Mouse (Mus musculus) embryo, embryonic 10 days (tissue): ENCODE data around the gene Osbp2.
A peak's percentile ranks its signal among the peaks of the same experiment; 100 is the strongest.

ENCODE experiments used
- DNase-seq: peaks from one replicate; pipeline ENCODE4 v3.0.0-alpha.2; 2015; ENCODE audit warnings: low spot score

The Osbp2 gene

GRCm38 (mm10) chr11:3759433-3759832, 104.3 kb downstream of the Osbp2 start:
- no peak for DNase-seq

DNA sequence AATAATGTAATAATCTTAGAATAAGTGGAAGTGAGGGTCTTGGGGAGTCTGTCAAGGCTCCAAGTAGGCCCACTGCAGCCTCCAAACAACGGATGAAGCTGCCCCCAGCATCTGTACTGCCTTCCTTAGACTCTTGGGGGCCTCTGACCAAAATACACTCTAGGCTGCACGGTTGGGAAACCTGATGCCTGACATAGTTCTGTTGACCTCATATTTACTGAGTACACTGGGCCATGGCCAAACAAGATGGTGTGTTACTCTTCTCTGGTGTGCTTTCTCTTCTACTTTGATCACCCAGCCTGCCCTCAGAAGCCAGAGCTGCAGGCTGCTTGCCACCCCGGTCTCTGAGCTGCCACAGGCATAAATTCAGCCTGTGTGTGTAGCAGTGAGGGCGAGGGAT, 108.4 kb downstream of the Osbp2 start:
- DNase-seq = no peak

GRCm38 (mm10) chr11:3754685-3755084, 109.0 kb downstream of the Osbp2 start:
- DNase-seq = no peak

DNA sequence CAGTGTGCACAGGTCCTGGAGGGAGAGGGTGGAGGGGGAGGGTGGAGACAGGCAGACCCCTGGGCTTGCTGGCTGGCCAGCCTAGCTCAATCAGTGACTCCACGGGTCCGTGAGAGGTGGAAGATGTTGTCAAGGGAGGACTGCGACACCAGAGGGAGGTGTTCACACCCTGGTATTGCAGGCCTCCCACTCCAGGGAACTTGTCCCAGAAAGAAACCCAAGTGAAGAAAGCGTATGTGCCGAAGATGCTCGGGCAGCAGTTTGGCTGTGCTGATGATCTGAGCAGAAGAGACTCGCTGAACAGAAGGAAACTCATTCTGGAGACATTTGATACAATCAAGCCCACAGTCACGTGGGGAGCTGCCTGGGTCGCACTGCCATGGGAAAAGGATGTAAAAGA, 109.8 kb downstream of the Osbp2 start:
- no peak for DNase-seq

DNA sequence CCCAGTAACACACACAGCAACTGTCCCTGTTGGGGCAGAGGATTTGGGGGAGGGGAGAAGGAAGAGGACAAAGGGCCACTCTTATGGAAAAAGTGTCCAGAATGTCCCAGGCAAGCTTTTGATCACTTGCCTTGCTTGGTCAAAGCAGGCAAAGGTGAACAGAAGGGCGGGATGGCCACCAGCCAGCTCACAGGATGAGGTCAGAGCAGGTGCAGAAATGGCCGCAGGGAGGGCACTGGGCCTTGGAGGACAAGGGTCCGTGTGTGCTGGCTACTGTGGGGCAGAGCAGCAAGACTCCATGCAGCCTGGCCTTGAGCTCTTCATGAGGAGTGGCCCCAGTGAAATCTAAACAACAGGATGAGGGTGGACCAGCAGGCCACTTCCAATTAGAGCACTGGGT, 110.9 kb downstream of the Osbp2 start:
- DNase-seq = no peak

DNA sequence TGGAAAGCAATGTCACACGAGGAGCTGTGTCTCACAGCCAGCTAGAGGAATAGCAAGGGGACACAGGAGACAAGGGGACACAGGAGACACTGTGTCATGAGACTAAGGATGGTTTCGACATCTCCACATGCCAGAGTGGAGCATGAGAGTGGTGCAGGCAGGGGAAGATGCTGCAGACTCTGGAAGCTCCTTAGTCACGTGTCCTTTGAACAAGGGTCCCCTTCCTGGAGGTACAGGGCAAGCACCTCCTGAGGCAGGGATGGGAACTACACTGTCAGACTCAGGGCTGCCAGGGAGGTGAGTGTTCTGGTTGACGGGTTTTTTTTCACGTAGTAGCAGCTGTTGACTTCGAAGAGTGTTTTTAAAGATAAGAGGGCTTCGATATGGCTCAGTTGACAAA, 113.9 kb downstream of the Osbp2 start:
- DNase-seq = no peak

DNA sequence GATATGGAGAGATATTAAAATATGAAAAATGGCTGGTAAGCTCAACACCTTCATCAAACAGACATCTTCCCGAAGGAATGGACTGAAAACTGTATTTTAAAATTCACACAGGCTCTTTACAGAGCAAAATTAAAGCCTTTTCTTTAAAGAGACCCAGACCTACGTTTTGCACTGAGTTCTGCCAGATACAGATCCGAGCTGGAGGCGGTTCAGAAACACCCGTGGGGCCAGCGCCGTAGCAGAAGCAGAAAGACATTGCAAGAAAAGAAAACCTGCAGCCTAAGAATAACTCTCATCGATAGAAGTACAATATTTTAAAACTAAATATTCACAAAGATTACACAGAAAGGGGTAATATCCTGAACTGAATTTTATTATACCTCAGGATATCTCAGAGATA, 121.3 kb downstream of the Osbp2 start:
- no peak for DNase-seq

- no peak for DNase-seq
Observed at GRCm38 (mm10) chr11:3741183-3741582, 122.5 kb downstream of the Osbp2 start.

DNA sequence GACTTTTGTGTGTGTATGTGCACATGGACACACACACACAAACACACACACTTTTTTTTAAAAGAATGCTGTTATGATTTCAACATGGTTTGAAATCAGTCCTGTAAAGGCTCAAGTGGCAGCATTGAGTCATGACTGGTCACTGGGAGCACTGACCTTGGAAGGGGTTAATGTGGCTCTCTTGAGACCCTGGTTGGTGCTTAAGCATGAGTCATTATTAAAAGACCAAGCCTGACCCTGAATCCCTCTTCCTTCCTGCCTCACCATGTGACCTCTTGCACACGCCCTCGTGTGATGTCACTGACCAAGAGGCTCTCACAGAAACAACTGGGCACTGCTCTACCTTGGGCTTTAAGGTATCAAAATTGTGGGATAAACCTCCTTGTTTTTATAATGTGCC, 124.9 kb downstream of the Osbp2 start:
- no peak for DNase-seq

DNA sequence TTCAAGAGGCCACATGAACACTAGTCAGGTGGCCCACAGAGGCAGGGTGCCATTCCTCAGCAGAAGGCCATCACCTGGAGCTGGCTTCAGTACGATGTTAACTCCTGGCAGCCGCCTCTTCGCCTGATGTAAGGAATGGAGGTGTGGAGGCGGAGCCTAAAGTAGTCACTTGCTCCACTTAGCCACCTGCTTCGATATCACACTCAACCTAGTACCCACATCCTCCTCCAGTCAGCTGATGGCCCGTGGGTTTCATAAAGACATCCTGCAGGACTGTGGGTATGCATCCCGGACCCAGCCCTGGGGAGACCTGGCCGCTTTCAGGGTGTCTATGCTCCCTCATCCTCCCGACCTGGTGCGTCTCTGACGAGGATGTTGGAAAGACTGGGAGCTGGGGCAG, 128.0 kb downstream of the Osbp2 start:
- no peak for DNase-seq

GRCm38 (mm10) chr11:3733933-3734636, 129.6 kb downstream of the Osbp2 start:
- DNase-seq = no peak

DNA sequence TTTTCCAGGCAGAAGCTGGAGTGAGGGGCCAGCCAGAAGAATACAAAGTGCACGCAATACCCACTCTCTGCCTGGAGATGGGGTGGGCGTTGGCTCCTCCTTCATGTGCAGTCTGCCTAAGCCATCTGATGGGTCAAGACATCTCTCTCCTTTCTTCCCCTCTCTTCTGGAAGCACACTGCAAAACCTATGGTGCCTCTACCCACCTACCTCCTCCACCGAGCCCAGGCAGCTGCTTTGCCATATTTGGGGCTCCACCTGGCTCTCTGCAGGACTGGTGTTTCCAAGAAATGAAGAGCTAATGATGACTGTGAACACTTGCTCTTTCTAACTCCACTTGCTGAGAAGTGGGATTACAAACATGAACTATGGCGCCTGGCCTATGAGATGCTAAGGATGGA, 132.2 kb downstream of the Osbp2 start:
- DNase-seq = no peak

- DNase-seq = no peak
Observed at GRCm38 (mm10) chr11:3727438-3728105, 136.1 kb downstream of the Osbp2 start.

DNA sequence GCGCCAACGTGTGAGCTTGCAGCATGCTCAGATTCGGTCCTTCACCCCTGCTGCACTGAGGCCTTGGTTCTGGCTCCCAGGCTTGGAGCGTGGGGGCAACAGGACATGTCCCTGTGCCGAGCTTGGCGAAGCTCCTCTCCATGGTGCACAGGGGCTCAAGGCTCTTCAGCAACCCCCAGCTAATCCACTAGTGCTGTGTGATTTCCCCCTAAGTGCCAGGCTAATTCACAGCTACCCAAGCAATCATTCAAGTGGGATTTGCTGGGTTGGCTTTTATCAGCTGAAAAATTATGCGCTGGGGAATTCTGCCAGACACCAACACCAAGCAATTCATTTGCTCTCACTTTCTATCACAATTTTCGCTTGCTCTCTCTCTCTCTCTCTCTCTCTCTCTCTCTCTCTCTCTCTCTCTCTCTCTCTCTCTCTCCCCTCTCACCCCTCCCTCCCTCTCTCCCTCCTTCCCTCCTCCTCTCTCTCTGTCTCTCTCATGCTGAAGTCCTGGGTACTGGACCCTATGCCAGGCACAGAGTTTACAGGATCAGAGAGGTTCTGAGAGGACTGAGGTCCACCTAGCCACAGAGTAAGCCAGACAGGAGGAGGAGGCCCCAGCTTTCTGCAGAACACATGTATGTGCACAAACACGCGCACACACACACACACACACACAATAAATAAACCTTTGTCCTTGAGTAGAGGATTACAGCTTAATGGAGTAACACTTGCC, 138.2 kb downstream of the Osbp2 start:
- DNase-seq = no peak

DNA sequence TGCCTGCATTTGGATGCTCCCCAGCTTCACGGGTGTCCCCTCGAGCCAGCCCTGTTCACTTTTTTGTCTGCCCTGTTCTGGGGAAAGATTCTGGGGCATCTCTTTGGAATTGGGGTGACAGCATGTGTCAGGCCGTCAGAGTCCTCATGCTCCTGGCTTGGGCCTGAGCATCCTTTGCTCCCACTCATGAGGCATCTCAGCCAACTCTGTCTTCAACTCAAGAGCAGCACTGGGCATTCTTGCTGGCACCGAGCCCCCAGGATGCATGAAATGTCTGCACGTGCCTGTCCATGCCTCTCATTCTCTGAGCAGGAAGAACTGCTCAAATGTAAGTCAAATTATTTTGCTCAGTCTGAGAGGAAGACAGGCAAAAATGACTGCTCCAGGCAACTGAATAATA, 139.0 kb downstream of the Osbp2 start:
- no peak for DNase-seq

DNA sequence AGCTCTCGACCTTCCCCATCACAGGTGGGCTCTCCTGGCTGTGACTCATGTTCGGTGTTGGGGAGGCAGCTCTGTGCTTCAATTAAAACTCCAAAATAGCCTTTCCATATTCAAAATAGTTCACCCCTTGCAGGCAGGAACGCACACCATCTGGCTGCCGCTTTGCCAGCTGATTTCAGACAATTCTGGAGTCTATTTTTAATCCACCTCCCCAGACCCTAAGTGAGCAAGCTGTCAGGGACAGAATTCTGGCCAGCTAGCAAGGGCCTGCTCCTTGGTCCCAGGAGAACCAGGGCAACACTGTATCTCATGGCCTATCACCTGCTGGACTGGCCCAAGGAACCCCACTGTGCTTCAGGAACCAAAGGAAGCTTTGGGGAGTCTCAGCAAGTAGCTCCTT, 139.8 kb downstream of the Osbp2 start:
- DNase-seq = no peak

DNA sequence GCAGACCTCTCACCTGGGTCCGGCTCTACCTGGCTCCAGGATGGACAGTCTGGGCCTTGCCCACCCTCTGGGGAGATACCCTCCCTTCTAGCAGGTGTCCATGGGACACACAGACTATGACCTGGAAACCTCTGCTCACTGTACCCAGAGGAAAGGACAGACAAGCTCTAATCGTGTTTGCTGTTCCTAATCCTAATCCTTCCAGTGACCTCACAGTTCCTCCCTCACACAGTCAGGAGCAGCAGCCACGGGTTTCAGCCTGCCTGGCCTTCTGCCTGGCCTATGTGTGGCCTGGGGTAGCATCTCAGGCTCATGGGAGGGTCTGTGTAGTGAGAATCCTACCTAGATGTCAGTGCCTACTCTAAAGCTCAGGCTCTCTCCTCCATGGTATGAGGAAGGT, 140.8 kb downstream of the Osbp2 start:
- no peak for DNase-seq

- DNase-seq = no peak
Observed at GRCm38 (mm10) chr11:3722036-3722435, 141.7 kb downstream of the Osbp2 start.

GRCm38 (mm10) chr11:3716662-3717061, 147.0 kb downstream of the Osbp2 start:
- DNase-seq = no peak

GRCm38 (mm10) chr11:3714486-3714885, 149.2 kb downstream of the Osbp2 start:
- peak; percentile 73 for DNase-seq

DNA sequence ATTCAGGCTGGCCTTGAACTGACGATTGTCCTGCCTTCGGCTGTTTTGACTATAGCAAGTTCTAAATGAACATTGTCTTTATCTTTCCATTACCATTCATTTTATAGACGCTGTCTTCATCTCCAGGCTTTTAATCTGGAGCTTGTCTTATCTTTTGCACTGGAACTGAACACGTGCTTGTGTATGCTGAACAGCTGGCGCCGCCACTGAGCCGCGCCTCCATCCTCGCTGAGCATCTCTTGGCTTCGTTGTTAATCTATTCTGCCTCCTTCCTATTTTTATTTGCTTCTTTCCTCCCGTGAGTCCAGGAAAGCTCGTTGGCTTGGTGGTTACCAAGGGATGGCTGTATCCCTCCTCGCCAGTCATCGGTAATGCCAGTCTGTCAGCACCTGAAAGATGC, 153.5 kb downstream of the Osbp2 start:
- no peak for DNase-seq

- DNase-seq = no peak
Observed at GRCm38 (mm10) chr11:3707057-3707456, 156.6 kb downstream of the Osbp2 start.

DNA sequence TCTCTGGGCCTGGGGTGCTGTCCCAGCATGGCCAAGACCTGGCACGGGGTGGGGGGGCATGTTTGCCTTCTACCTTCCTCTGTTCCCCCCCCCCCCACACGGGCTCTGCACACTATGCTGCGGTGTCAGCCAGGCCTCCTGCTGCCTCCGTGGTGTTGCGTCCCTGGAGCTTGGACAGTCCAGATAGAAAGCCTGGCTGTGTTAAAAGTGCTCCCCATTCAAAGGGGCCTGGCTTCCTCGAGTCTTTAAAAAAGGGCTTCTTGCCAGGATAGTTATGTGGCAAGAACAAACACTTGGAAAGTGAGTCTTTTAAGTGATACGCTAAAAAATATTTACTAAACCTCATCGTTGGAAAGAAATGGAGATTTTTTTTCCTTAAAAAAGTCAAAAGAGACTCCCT, 159.3 kb downstream of the Osbp2 start:
- no peak for DNase-seq
